Mouse (Mus musculus) spleen, adult 2 months (tissue): Measurements from ENCODE around the gene Col9a2. TPM values are rescaled to one million over a fixed set of nuclear protein-coding genes. Genes with fewer than 3 reads are reported as not detected.

Source experiments
- DNase-seq, 2 experiments: peaks; one replicate each; pipeline versions ENCODE4 v3.0.0 to v3.0.0-alpha.2; 2012 to 2021; ENCODE audit warnings: low spot score in 2 of 2, low read depth in 1 of 2
- H3K27ac ChIP-seq: fragments of 200-500 bp; 2 replicates; pipeline ENCODE4 v1.5.1; 2012; ENCODE audit warnings: low read length, inconsistent platforms; ENCODE audit not compliant: insufficient read depth
- H3K27me3 ChIP-seq: fragments of 200-500 bp; 2 replicates; pipeline ENCODE4 v1.6.1; 2012; ENCODE audit warnings: mild to moderate bottlenecking, moderate library complexity, low read length, inconsistent platforms; ENCODE audit not compliant: control insufficient read depth, insufficient read depth
- H3K36me3 ChIP-seq: fragments of 200-500 bp; 2 replicates; pipeline ENCODE4 v1.6.1; 2012; ENCODE audit warnings: mild to moderate bottlenecking, low read length, inconsistent platforms; ENCODE audit not compliant: control insufficient read depth, insufficient read depth
- H3K4me1 ChIP-seq: fragments of 200-500 bp; 2 replicates; pipeline ENCODE4 v1.6.1; 2011; ENCODE audit warnings: inconsistent platforms; ENCODE audit not compliant: control insufficient read depth, insufficient read depth, insufficient read length
- H3K4me3 ChIP-seq: fragments of 200-500 bp; 2 replicates; pipeline ENCODE4 v1.5.1; 2011; ENCODE audit warnings: mild to moderate bottlenecking, inconsistent platforms; ENCODE audit not compliant: insufficient read depth, insufficient read length; ENCODE audit errors: extremely low read depth
- CTCF ChIP-seq: fragments of 200-500 bp; IDR thresholded peaks from 2 replicates; pipeline ENCODE4 v1.5.1; 2011; ENCODE audit warnings: mild to moderate bottlenecking, inconsistent platforms; ENCODE audit not compliant: insufficient read depth, insufficient read length, insufficient replicate concordance; ENCODE audit errors: extremely low read depth
- POLR2A ChIP-seq: fragments of 200-500 bp; IDR thresholded peaks from 2 replicates; pipeline ENCODE4 v1.6.1; 2011; ENCODE audit warnings: low read depth, low read length, inconsistent platforms
- WGBS: fragments of 180-500 bp; shearing (Covaris S2); methylation state at CpG from one replicate; pipeline ENCODE4 v1.1.7; 2018; 5-methylcytosine and 5-hydroxymethylcytosine counted together
- polyA plus RNA-seq: library from polyadenylated mRNA; depleted of rRNA; stranded (reverse); fragments of >200 nt; gene quantifications from 2 replicates; pipeline ENCODE4 v1.2.3, GENCODE M21; 2012

Gene Col9a2
- polyA plus RNA-seq, 1 experiment, result 0.06 TPM

DNA sequence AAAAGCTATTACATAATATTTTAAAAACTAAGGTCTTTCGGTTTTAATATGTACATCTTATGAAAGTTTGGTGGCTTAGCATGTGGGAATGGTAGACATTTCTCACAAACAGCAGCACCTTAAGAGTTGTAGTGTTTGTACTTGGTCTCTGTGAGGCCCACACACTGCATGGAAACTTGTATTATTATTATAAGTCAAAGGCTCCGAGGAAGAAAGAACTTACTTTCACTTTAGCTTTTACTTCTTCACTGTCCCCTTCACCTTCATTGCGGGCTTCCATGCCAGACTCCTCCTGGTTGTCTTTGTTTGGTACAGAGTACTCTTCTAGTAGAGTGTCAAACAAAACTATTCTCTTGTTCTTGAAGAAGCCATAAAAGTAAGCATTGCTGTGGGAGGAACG, 35.1 kb downstream of the Col9a2 start:
- TF ChIP-seq CTCF (no peak), POLR2A (no peak)
- DNase-seq, result no peak
- H3K4me3 ChIP-seq, result no peak overlapping the region
- 87% methylated on average over 4 of the region's 4 CpGs for WGBS
- no peak overlapping the region for H3K27ac ChIP-seq
- H3K27me3 ChIP-seq, result no peaks in the 10 kb centered on the region
- peaks cover 11% of the 10 kb centered on the region for H3K36me3 ChIP-seq
- no peaks in the 10 kb centered on the region for H3K4me1 ChIP-seq

DNA sequence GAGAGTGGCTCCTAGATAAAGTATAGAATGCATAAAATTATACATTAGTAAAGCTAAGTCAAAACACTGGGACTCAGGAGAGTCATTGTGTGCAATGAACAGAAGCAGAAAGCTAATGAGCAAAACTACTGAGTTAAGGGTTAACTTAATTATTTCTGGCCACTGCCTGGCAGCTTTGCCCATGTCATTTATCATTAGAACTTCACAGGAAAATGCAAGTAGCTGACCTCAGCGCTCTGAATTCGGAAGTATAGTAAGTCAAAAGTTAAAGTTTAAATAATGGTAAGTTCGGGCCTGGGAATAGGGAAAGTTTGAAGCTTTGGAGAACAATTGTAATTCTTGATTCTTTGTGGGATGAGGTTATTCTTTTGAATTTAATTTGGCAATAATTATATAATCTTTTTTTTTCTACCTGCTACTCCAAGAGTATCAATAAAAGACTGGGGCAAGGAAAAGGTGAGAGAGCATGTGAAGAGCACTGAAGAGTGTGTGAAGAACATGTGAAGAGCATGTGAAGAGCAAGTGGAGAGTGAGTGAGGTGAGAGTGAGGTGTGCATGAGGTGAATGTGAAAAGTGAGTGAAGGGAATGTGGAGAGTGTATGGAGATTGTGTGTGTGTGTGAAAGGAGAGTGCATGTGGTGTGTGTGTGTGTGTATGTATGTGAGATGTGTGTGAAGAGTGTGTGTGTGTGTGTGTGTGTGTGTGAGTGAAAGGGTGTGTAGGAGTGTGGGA, 38.9 kb downstream of the Col9a2 start:
- whole genome bisulfite sequencing, result 82% methylated on average over 3 of the region's 3 CpGs
- Histone ChIP-seq H3K4me1 (no peaks in the 10 kb centered on the region), H3K36me3 (peaks cover 22% of the 10 kb centered on the region), H3K27me3 (no peaks in the 10 kb centered on the region), H3K27ac (no peak overlapping the region), H3K4me3 (no peak overlapping the region)
- DNase-seq, result no peak
- TF ChIP-seq POLR2A (no peak), CTCF (no peak)

DNA sequence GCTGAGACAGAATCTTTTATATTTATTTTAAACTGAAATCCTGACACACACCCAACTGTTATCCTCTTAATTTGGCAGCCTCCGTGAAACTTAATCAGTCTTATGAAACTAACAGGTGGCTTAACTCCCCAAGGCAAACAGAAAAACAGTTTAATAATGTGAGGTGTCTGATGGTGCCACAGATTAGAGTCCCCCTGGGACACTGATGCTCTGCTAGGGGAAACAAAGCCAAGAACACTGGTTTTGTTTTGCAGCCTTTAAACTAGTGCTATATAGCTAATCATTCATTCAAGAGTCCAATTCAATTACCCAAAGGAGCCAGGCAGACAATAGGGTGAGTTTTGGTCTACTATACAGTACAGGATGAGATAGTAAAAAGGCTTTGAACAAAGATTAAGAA, 41.2 kb downstream of the Col9a2 start:
- Histone ChIP-seq H3K36me3 (peaks cover 20% of the 10 kb centered on the region), H3K4me1 (no peaks in the 10 kb centered on the region), H3K4me3 (no peak overlapping the region), H3K27me3 (no peaks in the 10 kb centered on the region), H3K27ac (no peak overlapping the region)
- DNase-seq, result no peak
- WGBS, result 39% methylated on average over 1 of the region's 1 CpGs
- TF ChIP-seq CTCF, result no peak
- TF ChIP-seq POLR2A, result no peak

DNA sequence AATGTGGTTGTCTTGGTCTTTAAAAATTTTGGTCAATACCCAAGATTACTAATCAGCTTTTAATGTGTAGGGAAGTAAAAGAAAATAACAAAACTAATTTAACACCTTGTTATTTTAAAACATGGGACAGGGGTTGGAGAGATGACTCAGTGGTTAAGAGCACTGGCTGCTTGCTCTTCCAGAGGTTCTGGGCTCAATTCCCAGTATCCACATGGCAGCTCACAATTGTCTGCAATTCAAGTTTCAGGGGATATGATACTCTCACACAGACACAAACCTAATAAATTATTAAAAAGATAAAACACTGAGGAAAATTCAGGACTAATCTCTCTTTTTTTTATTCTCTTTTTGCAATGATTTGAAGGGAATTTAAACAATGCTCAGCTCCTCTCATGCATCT, 45.3 kb downstream of the Col9a2 start:
- Histone ChIP-seq H3K36me3 (peaks cover 17% of the 10 kb centered on the region), H3K27me3 (no peaks in the 10 kb centered on the region), H3K4me3 (no peak overlapping the region), H3K4me1 (no peaks in the 10 kb centered on the region), H3K27ac (no peak overlapping the region)
- TF ChIP-seq POLR2A (no peak), CTCF (no peak)
- DNase-seq, result no peak

DNA sequence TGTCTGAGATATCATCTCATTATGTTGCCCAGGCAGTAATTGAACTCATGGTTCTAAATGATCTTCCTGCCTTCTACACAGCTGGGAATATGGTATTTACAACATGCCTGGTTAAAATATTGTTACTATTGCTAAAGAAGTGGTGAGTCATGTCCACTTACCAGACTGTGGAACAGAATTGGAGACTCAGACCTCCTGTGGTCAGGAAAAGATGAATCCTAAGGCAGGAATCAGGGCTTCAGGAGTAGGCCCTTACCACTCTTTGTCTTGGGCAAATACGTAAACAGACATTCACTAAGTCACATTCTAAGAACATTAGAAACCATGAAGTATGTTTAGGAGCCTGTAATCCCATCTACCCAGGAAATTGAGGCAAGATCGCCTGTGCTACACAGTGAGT, 49.5 kb downstream of the Col9a2 start:
- no peaks in the 10 kb centered on the region for H3K27me3 ChIP-seq
- TF ChIP-seq CTCF (no peak), POLR2A (no peak)
- DNase-seq, result no peak
- no peak overlapping the region for H3K27ac ChIP-seq
- peaks cover 19% of the 10 kb centered on the region for H3K36me3 ChIP-seq
- 95% methylated on average over 2 of the region's 2 CpGs for WGBS
- no peaks in the 10 kb centered on the region for H3K4me1 ChIP-seq
- H3K4me3 ChIP-seq, result no peak overlapping the region

DNA sequence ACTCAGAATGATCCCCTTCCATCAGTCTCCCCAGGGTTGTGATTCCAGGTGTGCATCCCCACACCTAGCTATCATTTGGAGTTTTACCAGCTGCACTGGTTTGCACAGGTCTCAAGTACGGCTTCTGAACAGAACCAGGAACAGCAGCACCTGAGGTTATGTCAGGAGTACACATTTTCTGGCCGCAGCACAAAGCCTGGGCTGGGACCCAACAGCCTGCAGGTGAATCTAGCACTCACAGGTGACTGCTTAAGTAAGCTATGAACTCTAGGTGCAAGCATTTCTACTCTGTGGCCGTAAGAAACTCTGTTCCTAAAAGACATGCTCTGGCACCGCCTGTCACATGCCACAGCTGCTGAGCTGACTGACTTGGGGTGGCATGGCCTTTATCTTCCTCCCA, 51.0 kb downstream of the Col9a2 start:
- Histone ChIP-seq H3K27me3 (no peaks in the 10 kb centered on the region), H3K27ac (no peak overlapping the region), H3K36me3 (peaks cover 24% of the 10 kb centered on the region), H3K4me3 (no peak overlapping the region), H3K4me1 (no peaks in the 10 kb centered on the region)
- no peak for DNase-seq
- WGBS, result 91% methylated on average over 4 of the region's 4 CpGs
- TF ChIP-seq CTCF (no peak), POLR2A (no peak)

DNA sequence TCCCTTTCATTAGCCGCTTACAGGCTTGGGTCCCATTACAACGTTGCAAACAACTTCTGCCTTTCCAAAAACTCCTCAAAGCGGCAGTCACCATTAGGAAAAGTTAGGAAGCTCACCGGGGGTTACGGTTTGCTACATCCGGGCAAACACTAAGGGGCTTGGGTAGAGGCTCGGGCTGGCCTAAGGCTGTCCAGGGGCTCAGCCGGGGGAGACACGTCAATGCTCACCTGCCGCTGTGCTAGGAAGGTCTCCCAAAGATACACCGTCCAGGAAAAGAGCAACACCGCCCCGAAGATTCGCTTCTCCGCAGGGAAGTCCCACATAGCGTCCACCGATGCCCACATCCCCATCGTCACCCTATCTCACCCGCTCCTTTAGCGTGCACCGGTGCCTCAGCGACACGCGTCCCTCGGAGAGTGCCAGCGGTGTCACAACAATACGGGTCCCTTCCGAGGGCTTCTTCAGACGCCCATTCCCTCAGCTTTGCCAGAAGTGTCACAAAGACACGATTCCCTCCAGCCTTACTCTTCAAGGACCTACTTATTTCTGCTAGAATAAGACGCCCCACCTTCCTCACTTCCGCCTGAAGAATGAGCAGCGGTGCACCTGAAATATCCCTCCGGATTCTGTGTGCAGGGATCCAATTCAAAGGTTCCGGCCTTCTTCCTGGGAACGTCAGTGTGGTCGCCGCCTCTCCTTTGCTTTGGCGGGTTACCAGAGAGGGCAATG, 58.6 kb downstream of the Col9a2 start, which contains the start of gene Zmpste24:
Gene Zmpste24 (minus strand): TSS at position 592 of the 729 bp plus-strand sequence.
- TF ChIP-seq CTCF (no peak), POLR2A (no peak; the same call in 1 of the 2 replicates)
- WGBS, result under 1% methylated on average over 39 of the region's 39 CpGs
- DNase-seq, result peak; percentile 71 to 81
- no peaks in the 10 kb centered on the region for H3K27me3 ChIP-seq
- peak within 1 kb of the TSS; percentile 89 for H3K4me3 ChIP-seq
- H3K27ac ChIP-seq, result peak within 1 kb of the TSS; percentile 60
- peaks cover 3% of the 10 kb centered on the region; the same call in 1 of the 2 replicates for H3K4me1 ChIP-seq
- peaks cover 13% of the 10 kb centered on the region for H3K36me3 ChIP-seq
